9 mouse cellular contexts compared by ENCODE assay signal in genomic region chr14:34372646-34373045, GRCm38 (mm10). TPM values are rescaled to one million over a fixed set of nuclear protein-coding genes. Genes with fewer than 3 reads are reported as not detected.
DNase-seq lines count a peak whose midpoint lies in the region; ATAC-seq lines count a peak whose summit lies in the region.
"Had no signal": no experiment of that assay in that cellular context is flagged by ENCODE, and none has a peak within 500 bp of the region (broad histone marks: within the 10 kb centered on the region; RNA-seq: fewer than 3 reads in every experiment).

No protein-coding gene starts in this region.

- no peaks in the 10 kb centered on the region for H3K36me3 ChIP-seq in embryonic facial prominence, embryonic 10.5 days (replicated peaks)
- H3K36me3 ChIP-seq: limb, embryonic 15.5 days had no signal

- no peaks in the 10 kb centered on the region for H3K9me3 ChIP-seq in embryonic facial prominence, embryonic 10.5 days
- H3K9me3 ChIP-seq: limb, embryonic 15.5 days had no signal

- H3K4me1 ChIP-seq in embryonic facial prominence, embryonic 10.5 days = peaks cover 39% of the 10 kb centered on the region

- no peaks in the 10 kb centered on the region for H3K27me3 ChIP-seq in embryonic facial prominence, embryonic 10.5 days (replicated peaks; ENCODE audit: low read depth, poor library complexity, severe bottlenecking)
- H3K27me3 ChIP-seq: limb, embryonic 15.5 days had no signal

- ATAC-seq in frontal cortex, adult (ENCODE audit: low TSS enrichment) = no peak

- peak; percentile 41 to 42 for DNase-seq in frontal cortex, postnatal 25 days (ENCODE audit: low spot score in 2 of 2)
- peak; percentile 67 for DNase-seq in urinary bladder, postnatal 14 days (ENCODE audit: low spot score)
- DNase-seq in urinary bladder, adult 2 months (ENCODE audit: low spot score) = no peak
- DNase-seq in embryonic facial prominence, embryonic 10.5 days (ENCODE audit: low spot score) = peak; percentile 49
- peak; percentile 84 for DNase-seq in heart, postnatal 4 days
- DNase-seq in lung, postnatal 14 days = peak; percentile 74
- peak; percentile 21 for DNase-seq in thymus, postnatal 25 days

- no peak overlapping the region for H3K4me3 ChIP-seq in embryonic facial prominence, embryonic 10.5 days
- H3K4me3 ChIP-seq: limb, embryonic 15.5 days had no signal

- 82% methylated on average over 6 of the region's 6 CpGs for WGBS in embryonic facial prominence, embryonic 10.5 days

- no peak overlapping the region for H3K27ac ChIP-seq in embryonic facial prominence, embryonic 10.5 days (replicated peaks)
- H3K27ac ChIP-seq: limb, embryonic 15.5 days had no signal

RNA-seq across cellular contexts. Expression of gene Sncg, which starts 1.9 kb away (rescaled TPM):
- polyA plus RNA-seq in urinary bladder, adult 2 months (2012; rRNA removed) = 35.6 and 50.1 TPM in 2 replicates
- polyA plus RNA-seq in embryonic facial prominence, embryonic 10.5 days (2016; fragmentation: Nextera tagmentation; extraction: Ambion mirVana) = 21.9 and 44.5 TPM in 2 replicates
- total RNA-seq in heart, postnatal 4 days (2021) = 1 to 10 TPM; 2.3 to 2.9 TPM

RNA-seq across cellular contexts. Expression of gene Mmrn2, which starts 2.6 kb away (rescaled TPM):
- polyA plus RNA-seq in urinary bladder, adult 2 months (2012; rRNA removed) = 8.0 and 14.0 TPM in 2 replicates
- 6.4 and 7.8 TPM in 2 replicates for polyA plus RNA-seq in embryonic facial prominence, embryonic 10.5 days (2016; fragmentation: Nextera tagmentation; extraction: Ambion mirVana)
- total RNA-seq in heart, postnatal 4 days (2021) = 10 to 100 TPM; 42.1 to 43.6 TPM

RNA-seq across cellular contexts. Expression of gene Fam25c, which starts 17.4 kb away (rescaled TPM):
- 714 and 1,004 TPM in 2 replicates for polyA plus RNA-seq in urinary bladder, adult 2 months (2012; rRNA removed)
- polyA plus RNA-seq in embryonic facial prominence, embryonic 10.5 days (2016; fragmentation: Nextera tagmentation; extraction: Ambion mirVana) = not detected in 2 replicates
- not detected for total RNA-seq in heart, postnatal 4 days (2021)

Comparison
In these comparisons a context has a peak if more than half of its experiments do, and no peak if none do; other contexts are left out.
1. RNA of gene Fam25c, which starts 17.4 kb away (polyA plus RNA-seq): 714 to 1,004 TPM in urinary bladder, adult 2 months; not detected in embryonic facial prominence, embryonic 10.5 days; every median in the first group is over 100 times any median in the second.